Mouse (Mus musculus) T-helper 1 cell (primary cell): Measurements from ENCODE around the gene Ccdc141.
"Not testable (repeated sequence)": the region's sequence is repeated elsewhere in the genome, so short reads cannot be mapped to it uniquely, and the experiment has no call there.

ENCODE experiments used
- in situ Hi-C: fragments of 300-600 bp; cut with MboI, MseI; formaldehyde crosslinking; loops from one replicate; pipeline ENCODE4 v1.15.1; 2025; ENCODE audit warnings: high pct_unique_total_duplicates

The Ccdc141 gene

DNA sequence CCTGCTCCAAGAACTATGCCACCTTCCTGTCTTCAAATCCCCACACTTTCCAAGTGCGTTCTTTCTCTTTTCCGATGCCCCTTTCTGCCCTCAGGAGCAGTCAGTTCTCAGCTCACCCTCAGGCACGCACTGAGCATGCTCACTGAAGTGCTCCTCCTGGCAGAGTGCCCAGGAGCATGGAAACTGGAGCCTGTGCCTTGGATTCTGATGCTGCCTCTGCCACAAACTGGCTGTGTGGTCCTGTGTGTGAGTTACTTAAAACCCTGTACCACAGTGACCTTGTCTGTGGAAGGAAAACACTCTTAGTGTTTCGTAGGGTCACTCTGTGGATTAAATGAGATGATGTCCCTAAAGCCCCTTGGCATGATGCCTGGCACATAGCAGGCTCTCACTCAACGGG is 96.5 kb downstream of the Ccdc141 start:
- in situ Hi-C loops, result loop anchor here (5.0 to 25.0 kb wide), 2 partner anchors 123 to 638 kb away; no protein-coding TSS in a partner anchor

DNA sequence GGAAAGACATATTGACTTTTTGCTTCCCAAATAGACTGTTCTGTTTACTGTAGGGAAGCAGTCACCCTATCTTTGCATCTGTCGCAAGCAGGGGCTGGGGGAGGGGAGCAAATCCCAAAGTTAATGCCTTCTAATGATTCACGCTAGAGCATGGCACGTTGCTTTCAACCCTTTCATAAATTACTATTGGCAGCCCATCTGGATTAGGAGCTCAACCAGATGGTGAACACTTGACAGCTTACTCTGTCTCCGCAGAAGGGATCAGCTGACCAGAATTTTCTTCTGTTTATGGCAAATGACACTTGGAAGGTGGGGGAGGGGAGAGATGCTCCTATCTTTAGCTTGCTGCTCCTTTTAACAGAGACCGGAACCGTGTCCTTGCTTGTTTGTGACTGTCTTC is 105.1 kb downstream of the Ccdc141 start:
- in situ Hi-C loops, result loop anchor here (25.0 kb wide), 1 partner anchor 647 kb away; no protein-coding TSS in a partner anchor

DNA sequence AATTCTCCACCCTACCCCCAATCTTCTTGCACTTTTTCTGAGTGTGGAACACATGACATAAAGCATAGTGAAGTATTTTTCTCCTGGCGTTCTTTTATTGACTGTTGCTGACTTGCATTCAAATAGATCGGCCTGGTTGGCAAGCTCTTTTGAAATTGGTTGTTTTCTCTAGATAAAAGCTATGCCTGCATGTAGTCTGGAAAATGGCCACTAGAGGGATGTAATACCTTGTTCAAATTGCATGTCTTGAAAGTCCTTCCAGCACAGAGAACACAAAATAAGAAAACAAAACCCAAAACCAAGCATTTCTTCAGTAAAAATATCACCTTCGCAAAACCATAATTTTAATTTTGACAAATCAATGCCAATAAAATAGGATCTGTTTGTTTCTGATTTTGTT is 108.6 kb downstream of the Ccdc141 start:
- in situ Hi-C loops, result loop anchor here (25.0 kb wide), 1 partner anchor 650 kb away; no protein-coding TSS in a partner anchor

DNA sequence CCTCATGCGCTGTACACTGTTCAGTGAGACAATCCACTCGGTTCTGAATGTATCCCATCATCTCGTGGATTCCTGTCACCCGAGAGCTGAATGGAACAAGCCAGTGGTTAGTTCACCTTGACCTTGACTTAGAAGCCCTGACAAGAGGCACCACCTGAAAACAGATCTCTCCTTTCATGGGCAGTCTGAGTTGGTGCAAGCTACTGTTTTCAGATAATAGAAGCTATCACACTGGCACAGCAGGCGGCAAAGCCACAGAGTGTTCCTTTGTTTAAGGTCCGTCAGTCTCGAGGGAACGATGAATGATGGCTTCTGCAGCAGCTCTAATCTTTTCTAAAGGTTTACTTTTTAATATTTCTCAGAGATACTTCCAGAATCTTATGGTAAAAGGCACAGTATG is 110.8 kb downstream of the Ccdc141 start:
- in situ Hi-C loops, result loop anchor here (10.0 to 25.0 kb wide), 2 partner anchors 295 to 653 kb away; no protein-coding TSS in a partner anchor

DNA sequence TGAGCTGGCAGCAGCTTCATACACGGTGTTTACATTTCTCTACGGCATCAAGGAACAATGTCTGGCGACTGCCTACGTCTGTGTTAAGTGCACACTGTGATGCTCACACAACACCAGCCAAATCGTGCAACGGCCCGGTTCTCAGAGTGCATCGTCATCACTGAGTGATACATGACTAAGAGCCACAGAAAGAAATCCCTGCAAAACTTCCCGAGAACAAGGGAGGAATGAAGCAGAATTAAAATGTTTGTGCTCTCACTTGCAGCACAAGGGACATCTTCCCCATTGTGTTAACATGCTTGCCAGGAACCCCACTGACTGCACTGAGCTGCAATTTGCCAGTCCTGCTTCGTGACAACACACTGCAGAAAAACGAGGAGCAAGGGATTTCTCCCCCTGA is 114.1 kb downstream of the Ccdc141 start:
- in situ Hi-C loops, result loop anchor here (10.0 to 25.0 kb wide), 2 partner anchors 298 to 656 kb away; no protein-coding TSS in a partner anchor

DNA sequence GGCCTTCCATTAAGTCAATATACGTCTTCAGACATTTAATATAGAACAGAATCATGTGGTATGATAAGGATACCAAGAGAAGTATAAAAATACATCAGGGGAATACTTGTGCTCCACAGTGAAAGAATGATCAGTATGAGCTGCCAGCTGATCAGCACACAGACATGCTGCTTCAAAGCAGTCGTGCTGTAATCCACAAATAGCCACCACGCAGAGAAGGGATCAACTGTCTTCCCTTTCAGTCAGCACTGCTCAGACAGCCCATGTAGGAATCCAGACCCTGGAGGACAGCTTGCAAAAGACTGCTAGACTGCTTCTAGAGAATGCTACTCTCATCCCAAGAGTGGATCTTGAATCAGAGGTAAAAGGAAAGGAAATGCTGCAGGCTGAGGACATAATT is 127.5 kb downstream of the Ccdc141 start:
- in situ Hi-C loops, result no loop called here

DNA sequence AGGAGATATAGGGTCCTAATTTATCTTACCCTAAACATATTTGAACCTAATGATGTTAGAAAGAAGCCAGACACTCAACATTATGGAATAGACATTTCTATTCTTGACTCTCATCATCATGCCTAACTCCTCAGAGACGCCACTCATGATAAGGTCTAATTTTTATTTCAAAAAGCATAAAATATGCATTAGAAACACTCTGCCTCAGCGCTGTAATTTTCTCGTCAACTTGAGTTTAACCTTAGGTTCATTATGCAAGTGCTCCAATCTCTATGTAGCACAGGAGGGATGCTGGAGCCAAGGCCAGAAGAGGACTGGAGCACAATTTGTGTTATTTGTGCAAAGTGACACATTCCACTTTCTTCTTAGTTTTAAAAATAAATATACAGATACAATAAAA is 130.8 kb downstream of the Ccdc141 start:
- in situ Hi-C loops, result no loop called here

DNA sequence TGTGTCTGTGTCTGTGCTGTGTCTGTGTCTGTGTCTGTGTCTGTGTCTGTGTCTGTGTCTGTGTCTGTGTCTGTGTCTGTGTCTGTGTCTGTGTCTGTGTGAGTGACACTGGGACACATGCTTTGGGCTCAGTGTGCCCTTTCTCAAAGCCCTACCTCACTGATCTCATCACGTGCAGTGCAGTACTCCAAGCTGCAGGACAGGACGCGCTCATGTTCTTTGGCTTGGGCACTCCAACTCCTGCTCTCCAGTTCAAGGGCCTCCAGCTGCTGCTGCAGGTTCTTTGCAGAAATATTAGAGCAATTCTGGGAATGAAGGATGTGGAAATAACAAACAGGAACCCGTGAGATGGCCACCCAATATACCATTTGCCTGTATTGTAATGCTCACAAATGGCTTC is 131.2 kb downstream of the Ccdc141 start:
- in situ Hi-C loops, result no loop called here

DNA sequence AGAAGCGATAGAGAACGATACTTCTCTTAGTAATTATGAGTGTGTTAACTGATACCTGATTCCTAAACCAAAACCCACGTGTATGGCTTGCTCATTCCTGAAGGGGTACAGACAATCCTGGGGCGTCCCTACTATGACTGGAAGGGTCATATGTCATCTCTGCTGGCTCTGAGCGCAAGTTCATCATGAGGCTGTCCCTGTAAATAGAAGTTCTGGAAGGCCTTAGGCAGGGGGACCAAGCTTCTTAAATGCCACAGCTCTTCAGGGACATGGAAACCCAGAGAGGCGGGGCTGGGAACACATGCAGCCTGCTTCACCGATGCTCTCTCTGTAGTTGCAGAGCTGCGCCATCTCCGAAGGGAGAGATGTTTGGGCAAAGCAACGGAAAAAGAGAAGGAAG is 133.2 kb downstream of the Ccdc141 start:
- in situ Hi-C loops, result no loop called here

DNA sequence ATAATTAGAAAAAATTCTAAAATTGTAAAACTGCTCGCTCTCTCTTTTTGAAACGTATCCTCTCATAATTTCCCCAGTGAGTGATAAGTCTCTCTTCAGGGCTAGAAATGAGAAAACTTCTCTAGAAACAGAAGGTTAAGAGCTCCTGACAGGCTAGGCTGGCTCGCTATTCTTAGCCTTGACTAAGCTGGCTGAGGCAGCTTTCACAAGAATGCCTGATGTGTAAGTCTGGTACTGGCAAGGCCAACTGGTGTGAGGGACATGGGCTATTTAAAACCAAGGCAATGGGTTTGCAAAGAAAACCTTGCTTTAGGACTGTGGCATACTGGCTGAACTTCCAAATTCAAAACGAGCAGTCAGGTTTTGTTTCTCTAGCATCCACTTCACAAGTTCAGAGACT is 136.3 kb downstream of the Ccdc141 start:
- in situ Hi-C loops, result no loop called here

DNA sequence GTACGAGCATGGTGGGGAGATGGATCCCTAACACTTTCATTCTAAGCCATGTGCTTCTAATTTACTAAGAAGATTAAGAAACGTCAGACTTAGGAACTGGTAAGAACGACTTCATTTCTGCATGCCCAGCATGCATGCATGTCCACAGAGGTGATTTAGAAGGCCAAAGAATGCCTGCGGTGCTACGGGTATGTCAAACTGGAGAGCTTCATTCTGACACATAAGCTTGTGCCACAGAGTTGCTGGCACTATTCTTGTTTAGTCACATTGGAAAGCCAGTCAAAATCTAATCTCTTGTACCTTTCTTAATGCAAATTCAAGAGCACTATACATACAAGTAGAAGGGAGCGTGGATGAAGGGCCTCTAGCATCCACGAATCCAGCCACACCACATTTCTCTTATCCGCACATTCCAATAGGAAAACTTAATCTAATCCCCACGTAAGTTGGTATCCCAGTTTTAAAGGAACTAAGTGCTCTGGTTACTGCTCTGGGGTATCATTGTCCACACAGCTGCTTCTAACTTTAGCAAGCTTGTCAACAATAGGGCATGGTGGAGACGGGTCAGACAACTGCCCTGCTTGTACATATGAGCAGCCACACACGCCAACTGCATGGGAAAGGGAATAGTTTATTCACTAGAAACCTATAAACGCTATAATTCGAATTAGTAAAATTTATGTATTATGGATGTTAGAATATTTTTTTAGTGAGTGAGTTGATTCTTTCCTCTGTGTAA is 136.9 kb downstream of the Ccdc141 start:
- in situ Hi-C loops, result no loop called here

DNA sequence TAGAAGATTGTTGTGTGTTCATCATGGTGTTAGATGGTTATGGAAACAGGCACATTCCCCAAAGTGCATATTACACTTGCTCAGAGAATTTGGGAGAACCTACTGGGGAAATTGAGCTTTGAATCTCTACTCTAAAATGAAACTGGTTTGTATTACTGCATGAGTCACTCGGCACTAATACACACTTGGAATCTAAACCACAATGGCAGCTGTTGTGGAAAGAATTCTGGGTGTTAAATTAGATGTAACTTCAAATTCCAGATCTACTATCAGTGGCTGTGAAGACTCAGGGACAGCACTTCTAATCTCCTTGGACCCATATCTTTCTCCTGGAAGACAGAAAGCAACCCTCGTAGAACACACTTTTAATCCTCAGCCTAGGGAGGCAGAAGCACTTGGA is 149.8 kb downstream of the Ccdc141 start:
- in situ Hi-C loops, result no loop called here

DNA sequence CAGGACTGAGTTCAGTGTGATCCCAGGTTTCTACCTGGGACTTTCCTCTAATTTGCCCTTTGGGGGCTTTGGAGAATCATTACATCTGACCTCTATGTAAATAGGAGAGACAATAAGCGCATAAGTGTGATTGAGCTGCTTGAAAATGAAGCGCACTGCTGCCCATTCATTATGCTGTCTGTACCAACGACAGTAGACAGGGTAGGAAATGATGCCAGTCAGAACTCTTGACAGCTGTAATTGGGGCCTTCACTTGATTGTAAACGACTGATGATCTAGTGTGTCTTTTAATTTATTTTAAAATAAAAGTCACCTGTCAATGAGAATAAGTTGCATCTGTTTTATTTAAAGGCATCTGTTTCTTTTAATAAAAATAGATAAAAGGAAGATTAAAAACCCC is 152.7 kb downstream of the Ccdc141 start:
- in situ Hi-C loops, result no loop called here

DNA sequence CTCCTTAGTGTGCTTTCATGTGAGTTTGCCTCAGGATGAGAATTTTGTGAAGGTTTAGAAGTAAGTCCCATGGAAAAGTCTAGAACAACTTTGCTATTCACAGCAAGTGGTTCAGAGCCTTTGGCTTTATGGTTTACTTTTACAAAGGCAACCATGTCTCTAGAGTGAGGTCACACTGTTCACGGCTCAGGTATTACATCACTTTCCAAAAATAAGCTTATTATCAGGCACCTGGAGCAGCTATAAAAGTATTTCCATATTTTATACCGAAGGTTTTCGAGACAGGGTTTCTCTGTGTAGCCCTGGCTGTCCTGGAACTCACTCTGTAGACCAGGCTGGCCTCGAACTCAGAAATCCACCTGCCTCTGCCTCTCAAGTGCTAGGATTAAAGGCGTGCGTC is 157.0 kb downstream of the Ccdc141 start:
- in situ Hi-C loops, result not testable (repeated sequence)

DNA sequence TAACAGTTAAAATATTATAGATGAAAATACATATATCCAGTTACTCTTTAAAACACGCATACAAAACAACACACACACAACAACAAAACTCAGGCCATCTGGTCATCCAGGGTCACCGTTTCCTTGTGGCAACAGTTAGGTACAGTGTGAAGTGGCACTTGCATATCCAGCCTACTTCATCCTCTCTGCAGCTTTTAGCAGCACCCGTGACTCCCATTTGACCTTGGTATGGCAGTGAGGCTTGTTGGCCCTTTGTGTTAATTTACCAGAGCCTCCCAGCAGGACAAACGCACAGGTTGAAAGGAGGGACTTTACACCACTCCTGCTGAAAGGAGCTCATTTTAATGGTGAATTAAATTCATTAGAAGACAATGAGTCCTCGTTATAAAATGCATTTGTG is 158.5 kb downstream of the Ccdc141 start:
- in situ Hi-C loops, result no loop called here

DNA sequence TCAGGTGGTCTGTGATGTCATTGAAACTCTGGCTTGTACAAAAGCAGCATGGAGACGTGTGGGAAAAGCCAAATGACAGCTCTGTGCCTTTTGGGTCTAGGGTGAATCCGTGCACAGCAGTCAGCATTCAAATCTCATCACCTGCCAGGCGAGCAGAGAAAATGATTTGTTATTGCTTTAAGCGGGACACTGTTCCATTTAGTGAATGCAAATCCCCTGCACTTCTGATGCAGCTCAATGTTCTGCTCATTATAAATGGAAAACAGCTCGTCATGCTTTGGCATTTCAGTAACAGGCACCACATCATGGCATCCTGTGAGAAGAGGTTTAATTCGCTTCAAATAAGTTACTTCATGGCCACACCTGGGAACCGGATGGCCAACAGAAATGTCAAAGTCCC is 163.4 kb downstream of the Ccdc141 start:
- in situ Hi-C loops, result no loop called here

DNA sequence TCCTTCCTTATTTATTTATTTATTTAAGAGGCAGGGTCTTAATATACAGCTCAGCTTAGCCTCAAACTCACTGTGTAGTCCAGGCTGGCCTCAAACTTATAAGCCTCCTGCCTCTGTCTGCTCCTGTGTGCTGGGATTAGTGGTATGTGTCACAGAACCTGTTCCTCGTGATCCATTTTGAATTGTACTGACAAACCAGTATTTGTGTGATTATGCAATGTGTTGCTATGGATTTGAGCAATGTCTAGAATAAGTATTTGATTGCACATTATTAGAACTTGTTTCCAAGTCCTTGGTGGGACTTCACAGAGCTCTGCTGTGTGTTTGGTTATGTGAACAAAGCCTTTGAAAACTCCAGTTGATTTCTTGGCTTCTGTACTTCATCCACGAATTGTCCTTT is 167.3 kb downstream of the Ccdc141 start:
- in situ Hi-C loops, result no loop called here

DNA sequence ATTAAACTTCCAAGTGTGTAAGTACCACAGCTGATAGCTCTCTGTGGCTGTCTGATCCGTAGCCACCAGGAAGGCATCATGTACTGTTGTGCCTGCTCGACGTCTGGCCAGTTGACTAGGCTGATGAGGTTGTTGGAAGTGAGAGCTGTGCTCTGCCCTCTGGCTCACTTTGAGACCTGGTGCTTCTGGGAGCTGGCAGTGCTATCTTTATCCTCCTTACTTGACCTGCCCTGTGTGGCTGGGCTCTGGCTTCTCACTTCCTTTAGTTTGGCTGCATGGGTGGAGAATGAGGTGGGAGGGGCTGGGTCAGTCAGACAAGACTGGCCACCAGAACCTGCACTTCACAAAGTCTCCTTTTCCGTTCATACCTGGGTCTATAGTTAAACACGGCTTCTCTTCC is 172.1 kb downstream of the Ccdc141 start:
- in situ Hi-C loops, result no loop called here

DNA sequence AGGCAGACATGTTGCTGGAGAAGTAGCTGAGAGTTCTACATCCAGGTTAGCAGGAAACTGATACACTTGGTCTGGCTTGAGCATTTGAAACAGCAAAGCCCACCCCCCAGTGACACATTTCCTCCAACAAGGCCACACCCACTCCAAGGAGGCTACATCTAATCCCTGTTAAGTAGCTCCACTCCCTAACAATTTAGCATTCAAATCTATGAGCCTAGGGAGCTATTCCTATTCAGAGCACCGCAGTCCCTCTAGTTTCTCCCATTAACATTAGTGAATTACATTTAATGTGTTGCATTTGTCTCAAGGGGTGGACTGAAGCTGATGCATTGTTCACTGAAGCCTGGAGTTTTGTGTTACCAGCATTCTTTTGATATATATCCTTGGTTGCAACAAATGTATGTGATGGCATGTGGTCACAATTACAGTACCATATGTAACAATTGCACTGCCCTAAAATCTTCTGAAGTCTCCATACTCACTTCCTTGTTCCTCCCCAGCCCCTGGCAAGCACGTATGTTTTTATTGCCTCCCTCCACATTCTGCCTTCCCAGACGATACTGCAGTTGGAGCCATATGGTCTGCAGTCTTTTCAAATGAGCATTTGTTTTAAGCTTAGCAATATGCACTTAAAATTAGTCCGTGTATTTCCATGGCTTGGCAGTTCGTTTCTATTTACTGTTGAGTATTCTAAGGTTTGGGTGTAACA is 177.8 kb downstream of the Ccdc141 start:
- in situ Hi-C loops, result no loop called here

DNA sequence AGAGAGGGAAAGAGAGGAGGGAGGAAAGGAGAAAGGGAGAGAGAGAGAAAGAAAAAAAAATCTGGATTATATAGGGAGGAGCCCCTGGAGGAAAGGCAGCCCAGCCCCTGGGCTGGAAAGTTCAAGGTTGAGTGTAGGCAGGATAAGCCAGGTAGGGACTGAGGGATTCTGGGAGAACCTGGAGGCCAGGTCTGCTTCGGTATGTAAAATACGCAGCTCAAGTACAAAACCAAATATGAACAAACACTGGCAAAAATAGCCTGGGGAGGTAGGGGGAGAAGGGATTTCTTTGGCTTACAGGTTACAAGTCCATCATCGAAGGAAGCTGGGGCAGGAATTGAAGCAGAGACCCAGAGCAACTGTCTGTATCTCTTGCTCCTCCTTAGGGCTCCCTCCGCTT is 183.1 kb downstream of the Ccdc141 start:
- in situ Hi-C loops, result no loop called here

DNA sequence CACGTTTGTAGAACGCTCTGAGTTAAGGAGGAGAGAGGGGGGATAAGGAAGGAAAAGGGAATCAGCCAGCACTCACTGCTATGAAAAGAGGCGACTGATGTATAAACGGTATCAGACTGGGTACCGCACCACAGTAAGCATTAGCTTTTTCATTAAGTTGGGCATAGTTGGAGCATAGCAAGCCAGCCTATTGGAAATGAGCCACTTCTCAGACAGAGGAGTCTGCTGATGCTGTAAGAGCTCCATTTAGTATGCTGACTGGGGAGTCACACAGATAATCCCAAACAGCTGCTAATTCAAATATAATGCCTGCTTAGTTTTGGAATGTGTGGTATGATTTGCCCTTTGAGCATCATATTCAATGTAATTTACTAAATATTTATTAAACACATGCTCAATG is 186.1 kb downstream of the Ccdc141 start:
- in situ Hi-C loops, result loop anchor here (5.0 kb wide), 1 partner anchor 52 kb away; no protein-coding TSS in a partner anchor

DNA sequence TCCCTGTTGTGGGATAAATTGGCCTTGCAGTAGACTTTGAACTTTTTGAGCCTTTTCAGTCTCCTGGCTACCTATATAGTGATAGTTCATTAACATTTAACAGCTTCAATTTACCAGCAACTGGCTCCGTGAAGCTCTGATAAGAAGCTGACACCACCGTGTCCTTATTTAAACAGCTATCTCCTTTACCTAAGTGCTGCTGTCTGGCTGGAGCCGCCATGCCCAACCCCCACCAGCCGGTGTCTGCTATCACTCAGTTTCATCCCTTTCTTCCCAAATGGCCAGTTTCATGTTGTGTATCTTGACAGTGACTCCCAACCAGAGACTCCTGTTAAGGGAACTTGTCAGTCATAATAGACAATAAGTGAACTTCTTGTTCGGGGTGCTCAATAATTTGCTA is 186.8 kb downstream of the Ccdc141 start:
- in situ Hi-C loops, result loop anchor here (5.0 kb wide), 1 partner anchor 51 kb away; no protein-coding TSS in a partner anchor
